Mouse (Mus musculus) liver, adult 2 months (tissue): Measurements from ENCODE around the gene Fndc9.

Source experiments
- CTCF ChIP-seq: fragments of 200-500 bp; IDR thresholded peaks from 2 replicates; pipeline ENCODE4 v1.5.1; 2011; ENCODE audit warnings: low read depth, low read length, control low read depth
- POLR2A ChIP-seq: fragments of 200-500 bp; IDR thresholded peaks from 2 replicates; pipeline ENCODE4 v1.6.1; 2011; ENCODE audit warnings: low read length, control low read depth; ENCODE audit not compliant: insufficient read depth; ENCODE audit errors: extremely low read depth

- TF ChIP-seq CTCF (peak; percentile 96), POLR2A (no peak)
Observed at GRCm38 (mm10) chr11:46251994-46252393, 16.7 kb downstream of the Fndc9 start.
